Mouse (Mus musculus) stomach, postnatal 0 days (tissue): ENCODE measurements around the gene Nthl1.

ENCODE experiments used
- CTCF ChIP-seq: IDR thresholded peaks from 2 replicates; pipeline ENCODE4 v1.5.1; 2016; ENCODE audit warnings: antibody characterized with exemption, low read depth, mild to moderate bottlenecking, moderate library complexity
- EP300 ChIP-seq: optimal IDR thresholded peaks from 2 replicates; pipeline ENCODE3; 2016; ENCODE audit warnings: antibody characterized with exemption

DNA sequence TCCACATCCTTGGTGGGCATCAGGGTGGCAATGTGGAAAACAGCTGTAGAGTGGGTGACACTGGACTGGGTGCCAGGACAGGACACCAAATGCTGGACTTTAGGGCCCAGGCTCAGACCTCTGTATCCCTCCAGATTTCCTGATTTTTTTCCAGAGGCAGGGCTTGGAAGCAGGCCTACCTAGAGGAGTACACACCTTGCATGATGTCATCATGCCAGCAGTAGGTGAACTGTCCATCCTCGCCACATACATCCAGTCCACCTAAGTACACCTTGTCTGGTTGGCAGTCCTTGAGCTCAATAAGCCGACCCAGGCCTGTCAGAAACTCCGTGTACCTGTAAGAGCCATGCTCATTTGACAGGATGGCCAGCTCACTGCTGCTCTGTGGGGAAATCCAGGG, 34.5 kb upstream of the Nthl1 start:
- TF ChIP-seq CTCF (no peak), EP300 (no peak)
